Mouse (Mus musculus): ENCODE measurements around the gene Rnf144b. TPM values are rescaled to one million over a fixed set of nuclear protein-coding genes. Genes with fewer than 3 reads are reported as not detected.

Gene Rnf144b
- 1.9 and 2.1 TPM in 2 replicates for polyA plus RNA-seq (2015; fragmentation: Nextera tagmentation; extraction: Ambion mirVana)

GRCm38 (mm10) chr13:47122537-47123430, at the start of gene Rnf144b:
Gene Rnf144b (plus strand): TSS chr13:47122656.

GRCm38 (mm10) chr13:47105711-47106579, 16.5 kb upstream of the Rnf144b start, which contains the start of gene Dek:
Gene Dek (minus strand): TSS chr13:47106201.

Other genes with a start within 250 kb of the Rnf144b start
- 13.3 and 15.7 TPM in 2 replicates for gene Kif13a, start 192.8 kb upstream of the Rnf144b start, polyA plus RNA-seq (2015; fragmentation: Nextera tagmentation; extraction: Ambion mirVana)
- 15.5 and 16.4 TPM in 2 replicates for gene Nhlrc1, start 107.8 kb upstream of the Rnf144b start, polyA plus RNA-seq (2015; fragmentation: Nextera tagmentation; extraction: Ambion mirVana)
- 8.6 and 9.7 TPM in 2 replicates for gene Kdm1b, start 79.2 kb upstream of the Rnf144b start, polyA plus RNA-seq (2015; fragmentation: Nextera tagmentation; extraction: Ambion mirVana)
- 18.2 and 19.0 TPM in 2 replicates for gene Tpmt, start 77.9 kb upstream of the Rnf144b start, polyA plus RNA-seq (2015; fragmentation: Nextera tagmentation; extraction: Ambion mirVana)
- gene Dek, start 16.5 kb upstream of the Rnf144b start, polyA plus RNA-seq (2015; fragmentation: Nextera tagmentation; extraction: Ambion mirVana) = 114 and 125 TPM in 2 replicates

Data from neural tube, postnatal 0 days (tissue).